Mouse (Mus musculus): ENCODE measurements around the gene Enc1.

Gene Enc1

DNA sequence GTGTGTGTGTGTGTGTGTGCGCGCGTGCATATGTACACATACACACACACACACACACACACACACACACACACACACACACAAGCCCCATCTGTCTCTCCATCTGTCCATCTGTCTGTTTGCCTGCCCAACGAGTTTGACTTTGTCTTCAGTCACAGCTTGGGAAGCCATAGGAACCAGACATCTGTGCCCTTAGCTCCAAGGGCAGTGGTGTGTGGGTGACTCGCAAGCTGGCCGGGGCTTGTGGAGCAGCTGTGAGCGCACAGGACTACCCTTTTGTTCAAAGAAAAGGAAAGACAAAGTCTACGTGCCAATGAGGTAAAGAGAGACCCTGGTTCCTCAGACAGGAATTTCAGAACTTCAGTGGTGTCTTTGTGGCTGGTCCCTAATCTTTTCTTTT lies 51.1 kb downstream of the Enc1 start:
- peak; percentile 72 for DNase-seq (ENCODE audit: low spot score)

DNA sequence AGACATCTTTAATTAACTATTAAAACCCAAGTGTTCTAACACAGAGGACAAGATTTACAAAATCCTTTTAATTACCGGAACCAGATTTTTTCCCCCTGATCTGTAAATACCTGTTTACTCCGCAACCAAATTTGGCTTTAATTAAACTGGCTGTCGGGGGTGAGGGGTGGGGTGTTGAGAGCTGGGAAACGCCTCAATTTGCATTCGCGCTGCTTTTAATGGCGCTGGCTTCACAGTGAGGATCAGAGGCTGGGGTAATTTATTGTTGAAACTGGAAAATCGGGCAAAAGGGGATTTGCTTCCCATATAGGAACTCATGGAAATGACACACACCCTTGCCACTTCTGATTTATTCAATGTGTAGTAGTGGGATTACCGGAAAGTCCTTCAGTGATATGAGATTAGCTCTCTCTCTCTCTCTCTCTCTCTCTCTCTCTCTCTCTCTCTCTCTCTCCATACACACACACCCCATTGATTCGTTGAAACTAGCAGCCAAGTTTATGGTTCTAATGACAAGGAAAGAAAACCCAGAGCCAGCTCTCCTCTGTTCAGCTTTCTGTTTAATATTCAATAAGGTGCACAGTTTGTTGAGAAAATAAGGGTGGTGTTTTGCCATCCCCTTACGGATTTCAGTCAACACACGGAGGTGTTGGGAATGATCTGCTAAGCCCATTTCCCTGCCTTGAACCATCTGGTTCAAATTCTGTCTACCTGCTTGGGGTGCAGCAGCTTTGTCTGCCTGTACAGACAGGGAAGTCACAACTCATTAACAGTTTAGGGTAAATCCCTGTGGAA lies 51.7 kb downstream of the Enc1 start:
- peak; percentile 58 for DNase-seq (ENCODE audit: low spot score)

DNA sequence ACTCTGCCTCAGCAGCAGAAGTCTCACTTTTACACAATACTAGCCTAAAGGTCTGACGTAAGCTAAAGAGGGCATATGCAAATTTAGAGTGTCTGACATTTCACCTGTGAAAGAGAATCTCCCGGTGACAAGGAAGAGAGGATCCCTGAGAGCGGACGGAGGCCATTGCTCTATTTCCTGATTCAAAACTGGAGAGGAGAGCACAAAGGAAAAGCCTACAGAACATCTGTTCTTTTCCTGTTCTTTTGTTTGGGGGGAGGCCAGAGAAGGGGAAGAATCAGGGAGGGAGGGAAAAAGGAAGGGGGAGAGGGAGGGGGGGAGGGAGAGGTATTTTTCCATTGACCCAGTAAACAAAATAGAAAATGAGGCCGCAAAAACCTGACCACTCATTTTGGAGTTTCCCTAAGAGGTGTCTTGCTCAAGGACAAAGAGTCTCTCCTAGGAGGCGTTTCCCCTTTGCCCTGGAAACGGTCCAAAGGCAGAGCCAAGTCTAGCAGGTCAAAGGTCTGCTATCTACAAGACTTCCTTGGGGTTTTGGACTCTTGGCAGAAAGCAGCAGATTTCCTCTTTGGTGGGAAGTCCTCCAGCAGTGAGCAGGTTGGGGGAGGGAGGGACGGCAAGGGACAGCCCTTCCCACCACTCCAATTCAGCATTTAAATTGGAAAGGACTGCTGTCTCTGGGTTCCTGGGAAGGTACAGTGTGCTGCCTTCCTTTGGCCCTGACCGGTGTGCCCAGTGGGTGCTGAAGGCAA lies 54.4 kb downstream of the Enc1 start:
- DNase-seq (ENCODE audit: low spot score): peak; percentile 32

DNA sequence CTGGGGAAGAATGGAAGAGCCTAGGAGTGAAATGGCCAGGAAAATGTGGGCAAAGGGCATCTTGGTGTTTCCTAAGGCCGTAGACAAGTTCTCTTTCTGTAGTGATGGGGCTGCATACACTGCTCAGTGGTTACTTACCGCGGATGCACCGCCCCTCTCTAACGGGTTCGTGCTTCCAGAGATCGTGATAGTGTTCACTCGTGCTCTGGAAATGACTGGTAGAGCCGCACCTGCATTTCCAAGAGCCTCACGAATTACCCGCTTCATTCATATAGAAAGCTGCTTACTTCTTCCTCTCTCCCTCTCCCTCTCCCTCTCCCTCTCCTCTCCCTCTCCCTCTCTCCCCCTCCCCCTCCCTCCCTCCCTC lies 54.9 kb downstream of the Enc1 start:
- DNase-seq (ENCODE audit: low spot score): no peak

DNA sequence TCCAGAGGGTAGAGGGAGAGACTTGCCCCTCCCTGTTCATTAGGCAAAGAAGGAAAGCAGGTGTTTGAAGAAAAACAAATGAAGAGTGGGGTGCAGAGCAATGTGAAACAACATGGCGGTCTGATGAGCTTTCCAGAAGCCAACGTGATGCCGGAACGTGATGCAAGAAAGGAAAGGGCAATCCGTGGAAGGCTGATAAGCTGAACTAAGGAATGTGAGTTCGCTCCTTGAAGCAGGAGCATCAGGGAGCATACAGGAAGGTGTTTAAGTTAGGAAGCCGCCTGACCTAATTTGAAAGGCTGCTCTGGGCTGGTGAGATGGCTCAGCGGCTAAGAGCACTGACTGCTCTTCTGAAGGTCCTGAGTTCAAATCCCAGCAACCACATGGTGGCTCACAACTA lies 55.4 kb downstream of the Enc1 start:
- DNase-seq (ENCODE audit: low spot score): no peak

DNA sequence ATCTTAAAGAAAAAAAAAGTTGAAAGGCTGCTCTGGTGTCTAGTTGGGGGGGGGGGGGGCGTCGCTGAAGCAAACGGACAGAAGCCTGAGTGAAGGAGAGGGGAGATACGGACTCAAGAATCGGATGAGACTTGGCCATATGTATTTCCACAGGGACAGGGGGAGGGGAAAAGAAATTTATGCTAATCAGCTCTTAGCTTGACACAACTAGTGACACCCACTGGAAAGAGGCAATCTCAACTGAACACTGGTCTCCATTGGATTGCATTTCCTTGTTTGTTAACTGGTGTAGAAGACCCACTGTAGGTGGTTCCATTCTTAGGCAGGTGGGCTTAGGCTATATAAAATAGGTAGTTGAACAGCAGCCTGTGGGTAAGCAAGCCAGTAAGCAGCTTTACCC lies 55.9 kb downstream of the Enc1 start:
- no peak for DNase-seq (ENCODE audit: low spot score)

DNA sequence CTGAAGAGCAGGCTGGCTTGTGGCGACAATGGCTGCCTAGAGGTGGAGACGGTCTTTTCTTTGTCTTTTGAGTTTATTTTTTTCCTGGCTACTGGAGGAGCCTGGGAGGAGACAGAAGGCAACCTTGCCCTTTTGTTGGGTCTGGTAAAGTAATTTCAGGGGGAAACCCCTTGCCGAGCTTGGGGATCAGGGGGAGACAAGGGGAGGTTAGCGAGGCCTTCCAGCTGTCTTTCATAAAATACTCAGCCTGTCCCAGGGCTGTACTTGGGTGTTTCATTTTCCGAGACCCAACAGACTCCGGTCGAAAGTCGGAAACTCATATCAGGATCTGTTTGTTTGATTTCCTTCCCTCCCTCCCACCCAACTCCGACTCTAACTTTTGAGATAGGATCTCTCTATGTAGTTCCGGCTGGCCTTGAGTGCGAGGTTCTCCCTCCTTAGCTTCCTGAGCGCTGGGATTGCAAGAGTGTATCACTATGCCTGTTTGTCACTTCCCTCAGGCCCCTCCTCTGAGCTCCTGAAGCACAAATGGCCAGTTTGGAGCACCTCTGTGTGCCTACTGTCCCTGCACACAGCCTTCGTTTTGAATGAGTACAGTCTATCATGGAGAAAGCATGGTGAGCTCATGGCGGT lies 56.6 kb downstream of the Enc1 start:
- no peak for DNase-seq (ENCODE audit: low spot score)

DNA sequence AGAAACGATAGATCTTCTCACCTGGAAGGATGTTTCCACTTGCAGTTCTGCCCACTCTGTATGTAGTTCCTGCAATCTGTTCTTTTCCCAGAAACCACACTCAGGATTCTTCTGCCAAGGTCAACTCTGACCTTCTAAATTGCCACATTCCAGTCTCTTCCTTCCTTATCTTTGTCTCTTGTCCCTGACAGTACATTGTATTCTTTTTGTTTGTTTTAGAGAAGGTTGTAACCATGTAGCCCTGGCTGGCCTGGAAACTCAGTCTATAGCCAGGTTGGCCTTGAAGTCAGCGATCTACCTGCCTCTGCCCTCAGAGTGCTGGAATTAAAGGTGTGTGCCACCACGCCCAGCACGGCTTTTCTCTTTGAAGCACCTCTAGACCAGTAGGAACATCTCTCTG lies 58.0 kb downstream of the Enc1 start:
- no peak for DNase-seq (ENCODE audit: low spot score)

DNA sequence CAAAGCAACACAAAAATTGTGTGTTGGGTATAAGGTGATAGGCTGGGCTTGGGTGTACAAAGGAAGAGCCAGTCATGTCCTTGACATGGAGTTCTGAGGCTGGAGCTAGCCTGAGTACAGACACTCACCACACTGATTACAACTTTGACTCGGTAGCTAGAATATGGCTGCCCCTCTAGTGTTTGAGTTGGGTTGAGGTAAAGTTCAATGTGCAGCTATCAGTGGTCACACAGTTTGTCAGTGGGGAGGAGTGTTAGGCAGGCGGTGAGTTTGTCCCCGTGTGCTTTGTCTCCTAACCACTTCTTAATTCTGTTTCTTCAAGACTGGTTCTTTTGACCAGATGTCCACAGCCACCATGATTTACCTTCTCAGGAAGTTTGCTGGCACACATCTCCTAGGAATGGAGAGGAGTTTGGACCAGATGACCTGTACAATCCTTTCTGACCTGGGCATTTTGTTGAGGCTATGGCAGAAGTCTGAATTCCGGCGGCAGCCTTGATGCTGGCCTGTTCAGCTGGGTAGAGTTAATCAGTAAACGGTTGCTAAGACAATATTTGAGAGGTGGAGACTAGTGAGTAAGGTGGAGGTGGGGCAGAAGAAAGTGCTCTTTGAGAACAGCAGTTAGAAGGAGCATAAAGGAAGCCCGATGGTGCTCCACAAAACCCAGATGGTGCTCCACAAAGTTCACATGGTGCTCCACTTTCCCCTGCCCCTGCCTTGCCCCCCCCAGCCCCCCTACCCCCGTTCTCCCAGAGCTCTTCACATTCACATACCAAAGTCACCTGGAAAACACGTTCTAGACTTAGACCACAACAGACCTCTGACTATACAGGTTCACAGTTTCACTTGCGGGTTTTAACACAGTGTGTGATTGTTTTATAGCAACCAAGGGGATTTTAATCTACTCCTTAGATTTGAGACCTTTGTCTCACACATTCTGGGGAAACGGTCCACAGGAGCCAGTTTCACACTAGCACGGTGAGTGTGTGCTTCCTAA lies 59.3 kb downstream of the Enc1 start:
- DNase-seq (ENCODE audit: low spot score): no peak
